Mouse (Mus musculus) bone marrow, adult 2 months (tissue): ENCODE results near the gene Psenen. TPM values are rescaled to one million over a fixed set of nuclear protein-coding genes. Genes with fewer than 3 reads are reported as not detected.

Experiments
- H3K27ac ChIP-seq: fragments of 200-500 bp; 2 replicates; pipeline ENCODE4 v1.5.1; 2012; ENCODE audit warnings: low read depth, mild to moderate bottlenecking, control low read depth, inconsistent platforms, low read length; ENCODE audit not compliant: control insufficient read depth, poor library complexity, insufficient read depth
- H3K4me1 ChIP-seq: fragments of 200-500 bp; 2 replicates; pipeline ENCODE4 v1.6.1; 2011; ENCODE audit warnings: low read length; ENCODE audit not compliant: control insufficient read depth, insufficient read depth
- H3K4me3 ChIP-seq: fragments of 200-500 bp; replicated peaks from 2 replicates; pipeline ENCODE3; 2011; ENCODE audit warnings: mild to moderate bottlenecking, low read depth, low read length, control low read depth; ENCODE audit not compliant: control insufficient read depth
- CTCF ChIP-seq: fragments of 200-500 bp; IDR thresholded peaks from 2 replicates; pipeline ENCODE4 v1.5.1; 2011; ENCODE audit warnings: low read length, control low read depth; ENCODE audit not compliant: control insufficient read depth, insufficient read depth
- POLR2A ChIP-seq: fragments of 200-500 bp; IDR thresholded peaks from 2 replicates; pipeline ENCODE4 v1.6.1; 2011; ENCODE audit warnings: low read depth, mild to moderate bottlenecking, control low read depth, low read length, borderline replicate concordance; ENCODE audit not compliant: control insufficient read depth
- WGBS: fragments of 180-500 bp; shearing (Covaris S2); methylation state at CpG from one replicate; pipeline ENCODE4 v1.1.7; 2018; 5-methylcytosine and 5-hydroxymethylcytosine counted together
- polyA plus RNA-seq: library from polyadenylated mRNA; stranded (reverse); fragments of >200 nt; gene quantifications from 2 replicates; pipeline ENCODE4 v1.2.4, GENCODE M21; 2011; ENCODE audit warnings: low replicate concordance; ENCODE audit not compliant: missing spikeins, insufficient read depth, insufficient read length

The Psenen gene
- polyA plus RNA-seq, 1 experiment: 98.9 TPM

DNA sequence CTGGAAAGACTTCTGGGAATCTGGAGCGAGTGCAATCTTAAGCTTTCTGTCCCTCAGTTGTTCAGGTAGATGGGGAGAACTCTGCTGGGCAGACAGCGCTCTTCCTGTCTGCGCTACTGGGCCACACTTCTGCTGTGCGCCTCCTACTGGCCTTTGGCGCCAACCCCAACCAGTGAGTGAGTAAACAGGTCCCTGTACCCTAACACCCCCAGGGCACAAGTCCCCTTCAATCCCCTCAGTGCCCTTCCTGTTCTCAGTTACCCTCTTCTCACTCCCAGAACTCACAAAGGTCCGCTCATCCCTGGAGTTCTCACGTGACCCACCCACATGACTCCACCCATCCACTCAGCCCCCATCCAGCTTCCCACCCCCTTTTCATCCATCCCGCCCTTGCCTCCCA, 45.1 kb downstream of the Psenen start:
- 45% methylated on average over 8 of the region's 8 CpGs for whole genome bisulfite sequencing
- TF ChIP-seq POLR2A: no peak
- no peak for TF ChIP-seq CTCF
- Histone ChIP-seq H3K27ac (no peak overlapping the region), H3K4me1 (no peaks in the 10 kb centered on the region), H3K4me3 (no peak overlapping the region)

DNA sequence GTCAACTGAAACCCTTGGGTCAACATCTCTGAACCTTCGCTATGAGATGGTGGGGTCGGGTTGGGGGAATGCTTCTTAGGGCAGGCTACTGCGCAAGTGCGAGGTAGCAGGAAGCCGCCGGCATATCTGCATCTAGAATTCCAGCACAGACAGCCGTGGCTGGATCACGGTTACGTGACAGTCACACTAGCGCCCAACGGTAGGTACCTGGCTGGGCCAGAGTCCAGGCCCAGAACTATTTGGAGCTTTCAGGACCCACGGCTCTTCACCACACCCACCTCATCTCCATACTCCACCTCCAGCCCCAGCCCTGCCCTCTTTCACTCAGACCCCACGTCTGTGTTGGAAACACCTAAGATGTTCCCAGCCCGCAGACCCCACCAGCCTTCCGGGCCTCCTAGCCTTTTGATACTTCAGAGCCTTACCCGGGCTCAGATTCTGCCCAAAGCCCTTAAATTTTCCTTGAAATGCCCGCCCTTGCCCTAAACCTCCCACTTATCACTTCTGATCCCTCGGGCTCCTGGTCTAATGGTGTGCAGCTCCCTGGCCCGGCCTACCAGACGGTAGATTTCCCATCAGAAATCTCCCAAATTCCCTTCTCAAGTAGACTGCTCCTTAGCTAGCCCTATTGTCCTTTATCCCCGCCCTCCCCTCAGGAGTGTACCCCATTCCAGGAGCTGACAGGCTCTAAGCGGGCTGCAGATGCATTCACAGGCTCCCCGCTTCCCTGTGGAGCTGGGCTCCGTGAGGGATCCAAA, 48.2 kb downstream of the Psenen start:
- no peaks in the 10 kb centered on the region for H3K4me1 ChIP-seq
- no peak overlapping the region for H3K4me3 ChIP-seq
- H3K27ac ChIP-seq: no peak overlapping the region
- TF ChIP-seq CTCF: no peak
- TF ChIP-seq POLR2A: no peak
- 64% methylated on average over 24 of the region's 24 CpGs for WGBS

Other genes with a start within 250 kb of the Psenen start
- 1.3 and 8.9 TPM in 2 replicates for gene Syne4, start 248.8 kb downstream of the Psenen start, polyA plus RNA-seq
- gene E130208F15Rik, start 241.9 kb downstream of the Psenen start, polyA plus RNA-seq: 0.56 TPM in 1 of 2 replicates, not detected in the other
- 6.3 and 10.1 TPM in 2 replicates for gene Sdhaf1, start 239.7 kb downstream of the Psenen start, polyA plus RNA-seq
- gene Lrfn3, start 200.9 kb downstream of the Psenen start, polyA plus RNA-seq: 0.45 and 0.70 TPM in 2 replicates
- gene Tyrobp, start 149.9 kb downstream of the Psenen start, polyA plus RNA-seq: 164 and 433 TPM in 2 replicates
- gene Hcst, start 143.8 kb downstream of the Psenen start, polyA plus RNA-seq: 47.8 and 107 TPM in 2 replicates
- 12.3 and 34.2 TPM in 2 replicates for gene Nfkbid, start 141.9 kb downstream of the Psenen start, polyA plus RNA-seq
- gene Aplp1, start 118.1 kb downstream of the Psenen start, polyA plus RNA-seq: 6.2 TPM in 1 of 2 replicates, not detected in the other
- gene Kirrel2, start 105.9 kb downstream of the Psenen start, polyA plus RNA-seq: 0.25 and 4.8 TPM in 2 replicates
- gene Nphs1, start 105.3 kb downstream of the Psenen start, polyA plus RNA-seq: 1.5 TPM in 1 of 2 replicates, not detected in the other
- 1.9 and 3.1 TPM in 2 replicates for gene Prodh2, start 70.0 kb downstream of the Psenen start, polyA plus RNA-seq
- gene Arhgap33, start 28.6 kb downstream of the Psenen start, polyA plus RNA-seq: 45.1 and 61.6 TPM in 2 replicates
- 13.1 and 19.0 TPM in 2 replicates for gene Hspb6, start 11.4 kb downstream of the Psenen start, polyA plus RNA-seq
- gene Proser3, start 11.3 kb downstream of the Psenen start, polyA plus RNA-seq: 4.2 and 12.8 TPM in 2 replicates
- gene Lin37, start 3.8 kb downstream of the Psenen start, polyA plus RNA-seq: 22.2 and 47.7 TPM in 2 replicates
- 28.8 and 71.1 TPM in 2 replicates for gene U2af1l4, start 326 bp downstream of the Psenen start, polyA plus RNA-seq
- gene Gm49396, start 283 bp downstream of the Psenen start, polyA plus RNA-seq: 7.6 and 11.0 TPM in 2 replicates
- gene Igflr1, start 1.8 kb upstream of the Psenen start, polyA plus RNA-seq: 11.3 and 15.7 TPM in 2 replicates
- 35.5 and 102 TPM in 2 replicates for gene Kmt2b, start 25.1 kb upstream of the Psenen start, polyA plus RNA-seq
- gene Zbtb32, start 35.3 kb upstream of the Psenen start, polyA plus RNA-seq: 3.1 TPM in 1 of 2 replicates, not detected in the other
- gene Upk1a, start 49.2 kb upstream of the Psenen start, polyA plus RNA-seq: 1.4 TPM in 1 of 2 replicates, not detected in the other
- 443 and 613 TPM in 2 replicates for gene Cox6b1, start 62.5 kb upstream of the Psenen start, polyA plus RNA-seq
- gene Etv2, start 72.2 kb upstream of the Psenen start, polyA plus RNA-seq: not detected in 2 replicates
- gene Rbm42, start 86.7 kb upstream of the Psenen start, polyA plus RNA-seq: 24.9 and 25.2 TPM in 2 replicates
- gene Haus5, start 101.4 kb upstream of the Psenen start, polyA plus RNA-seq: 19.5 and 32.1 TPM in 2 replicates
- gene Pmis2, start 108.0 kb upstream of the Psenen start, polyA plus RNA-seq: not detected in 2 replicates
- gene 2200002J24Rik, start 135.3 kb upstream of the Psenen start, polyA plus RNA-seq: not detected in 2 replicates
- 0.95 TPM in 1 of 2 replicates, not detected in the other for gene Atp4a, start 148.6 kb upstream of the Psenen start, polyA plus RNA-seq
- gene Tmem147, start 165.9 kb upstream of the Psenen start, polyA plus RNA-seq: 49.6 and 95.6 TPM in 2 replicates
- not detected in 2 replicates for gene Gapdhs, start 180.1 kb upstream of the Psenen start, polyA plus RNA-seq
- 3.5 and 6.4 TPM in 2 replicates for gene Sbsn, start 187.8 kb upstream of the Psenen start, polyA plus RNA-seq
- 3.1 TPM in 1 of 2 replicates, not detected in the other for gene Dmkn, start 200.1 kb upstream of the Psenen start, polyA plus RNA-seq
- gene Krtdap, start 224.3 kb upstream of the Psenen start, polyA plus RNA-seq: not detected in 2 replicates